Mouse (Mus musculus) heart, adult 2 months (tissue): ENCODE measurements around the gene Smg8. TPM values are rescaled to one million over a fixed set of nuclear protein-coding genes. Genes with fewer than 3 reads are reported as not detected.

Experiments
- DNase-seq, 2 experiments: peaks; one replicate each; pipeline ENCODE4 v3.0.0; 2021
- H3K27ac ChIP-seq: fragments of 200-600 bp; 2 replicates; pipeline ENCODE4 v1.8.1; 2022
- H3K27me3 ChIP-seq: fragments of 200-500 bp; 2 replicates; pipeline ENCODE4 v1.6.1; 2012; ENCODE audit warnings: mild to moderate bottlenecking, low read length, inconsistent platforms, mixed read lengths; ENCODE audit not compliant: control insufficient read depth, insufficient read depth
- H3K36me3 ChIP-seq: fragments of 200-500 bp; 2 replicates; pipeline ENCODE4 v1.6.1; 2012; ENCODE audit warnings: low read length, inconsistent platforms; ENCODE audit not compliant: control insufficient read depth, insufficient read depth
- H3K4me1 ChIP-seq: fragments of 200-500 bp; 2 replicates; pipeline ENCODE4 v1.6.1; 2011; ENCODE audit warnings: low read length; ENCODE audit not compliant: control insufficient read depth, insufficient read depth
- H3K4me3 ChIP-seq: fragments of 200-600 bp; 2 replicates; pipeline ENCODE4 v1.8.1; 2022
- H3K79me2 ChIP-seq: fragments of 200-500 bp; replicated peaks from 2 replicates; pipeline ENCODE4 v1.6.1; 2012; ENCODE audit warnings: mild to moderate bottlenecking, inconsistent platforms, low read length, moderate library complexity, mixed read lengths; ENCODE audit not compliant: control insufficient read depth, insufficient read depth
- H3K9ac ChIP-seq: fragments of 200-500 bp; 2 replicates; pipeline ENCODE4 v1.6.1; 2012; ENCODE audit warnings: low read depth, mild to moderate bottlenecking, control low read depth, inconsistent platforms, low read length, mixed read lengths
- CTCF ChIP-seq: fragments of 200-600 bp; IDR thresholded peaks from 2 replicates; pipeline ENCODE4 v1.8.1; 2022; ENCODE audit warnings: antibody characterized with exemption, mild to moderate bottlenecking, moderate library complexity
- EP300 ChIP-seq: fragments of 200-500 bp; IDR thresholded peaks from 2 replicates; pipeline ENCODE4 v1.6.1; 2011; ENCODE audit warnings: low read depth, low read length, control low read depth; ENCODE audit not compliant: insufficient read depth
- POLR2A ChIP-seq: fragments of 200-500 bp; IDR thresholded peaks from 2 replicates; pipeline ENCODE4 v1.6.1; 2011; ENCODE audit warnings: mild to moderate bottlenecking, low read depth, low read length, control low read depth; ENCODE audit not compliant: insufficient read depth
- WGBS: fragments of 180-500 bp; shearing (Covaris S2); methylation state at CpG from one replicate; pipeline ENCODE4 v1.1.7; 2018; 5-methylcytosine and 5-hydroxymethylcytosine counted together
- intact Hi-C: fragments of 180-260 bp; cut with DNase I; formaldehyde crosslinking; loops from one replicate; pipeline ENCODE4 v1.15.1; 2025
- polyA plus RNA-seq: library from polyadenylated mRNA; depleted of rRNA; stranded (reverse); fragments of >200 nt; gene quantifications from 2 replicates; pipeline ENCODE4 v1.2.3, GENCODE M21; 2012
- total RNA-seq, 2 experiments: library from RNA; stranded (reverse); gene quantifications; 2 replicates each; pipeline ENCODE4 v1.2.3; 2021

Gene Smg8
- total and polyA plus RNA-seq, 3 experiments: 4.8 to 9.2 (median 9.1) TPM

- Histone ChIP-seq H3K79me2 (no peaks in the 10 kb centered on the region; the same call in 1 of the 2 replicates), H3K27ac (peak overlapping the region; percentile 86), H3K27me3 (no peaks in the 10 kb centered on the region), H3K4me1 (peaks cover 7% of the 10 kb centered on the region), H3K36me3 (peaks cover 3% of the 10 kb centered on the region; the same call in 1 of the 2 replicates), H3K9ac (no peak overlapping the region), H3K4me3 (peak overlapping the region; percentile 97)
- WGBS: 42% methylated on average over 2 of the region's 2 CpGs
- intact Hi-C loops: no loop called here
- no peak for DNase-seq
- TF ChIP-seq CTCF: no peak
- TF ChIP-seq EP300: no peak
- TF ChIP-seq POLR2A: no peak
These were observed 568 bp upstream of the Smg8 start for GRCm38 (mm10) chr11:87087142-87087541.

DNA sequence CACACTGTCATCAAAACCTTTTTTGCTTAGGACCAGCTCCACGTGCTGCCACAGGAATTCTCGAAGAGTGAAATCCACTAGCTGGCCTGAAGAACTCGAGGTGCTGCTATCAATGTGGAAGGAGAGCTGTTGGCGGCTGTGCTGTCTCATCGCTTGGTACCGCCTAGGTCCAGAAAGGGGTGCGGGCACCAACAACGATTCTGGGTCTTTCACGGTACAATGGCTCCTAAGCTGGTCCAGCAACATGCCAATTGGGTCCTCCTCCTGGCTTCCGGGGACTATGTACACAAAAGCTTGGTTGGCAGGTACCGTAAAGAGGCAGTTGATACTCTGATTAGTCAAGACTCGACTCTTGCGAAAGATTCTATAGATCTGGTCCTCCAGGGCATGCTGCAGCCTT, 1.1 kb downstream of the Smg8 start:
- WGBS: 87% methylated on average over 13 of the region's 13 CpGs
- Histone ChIP-seq H3K36me3 (peaks cover 3% of the 10 kb centered on the region; the same call in 1 of the 2 replicates), H3K79me2 (no peaks in the 10 kb centered on the region; the same call in none of the 2 replicates), H3K4me1 (peaks cover 7% of the 10 kb centered on the region), H3K27ac (no peak overlapping the region), H3K4me3 (peak overlapping the region; percentile 97), H3K27me3 (no peaks in the 10 kb centered on the region), H3K9ac (no peak overlapping the region)
- intact Hi-C loops: no loop called here
- no peak for TF ChIP-seq CTCF
- TF ChIP-seq POLR2A: no peak
- TF ChIP-seq EP300: no peak
- no peak for DNase-seq

GRCm38 (mm10) chr11:87083712-87084111, 2.9 kb downstream of the Smg8 start:
- no peak overlapping the region for H3K9ac ChIP-seq
- H3K79me2 ChIP-seq: no peaks in the 10 kb centered on the region; the same call in none of the 2 replicates
- intact Hi-C loops: no loop called here
- TF ChIP-seq EP300 (no peak), CTCF (no peak), POLR2A (no peak)
- 49% methylated on average over 1 of the region's 1 CpGs for WGBS
- H3K36me3 ChIP-seq: peaks cover 5% of the 10 kb centered on the region
- no peak overlapping the region for H3K4me3 ChIP-seq
- H3K27ac ChIP-seq: no peak overlapping the region
- peaks cover 7% of the 10 kb centered on the region for H3K4me1 ChIP-seq
- no peak for DNase-seq
- H3K27me3 ChIP-seq: no peaks in the 10 kb centered on the region

DNA sequence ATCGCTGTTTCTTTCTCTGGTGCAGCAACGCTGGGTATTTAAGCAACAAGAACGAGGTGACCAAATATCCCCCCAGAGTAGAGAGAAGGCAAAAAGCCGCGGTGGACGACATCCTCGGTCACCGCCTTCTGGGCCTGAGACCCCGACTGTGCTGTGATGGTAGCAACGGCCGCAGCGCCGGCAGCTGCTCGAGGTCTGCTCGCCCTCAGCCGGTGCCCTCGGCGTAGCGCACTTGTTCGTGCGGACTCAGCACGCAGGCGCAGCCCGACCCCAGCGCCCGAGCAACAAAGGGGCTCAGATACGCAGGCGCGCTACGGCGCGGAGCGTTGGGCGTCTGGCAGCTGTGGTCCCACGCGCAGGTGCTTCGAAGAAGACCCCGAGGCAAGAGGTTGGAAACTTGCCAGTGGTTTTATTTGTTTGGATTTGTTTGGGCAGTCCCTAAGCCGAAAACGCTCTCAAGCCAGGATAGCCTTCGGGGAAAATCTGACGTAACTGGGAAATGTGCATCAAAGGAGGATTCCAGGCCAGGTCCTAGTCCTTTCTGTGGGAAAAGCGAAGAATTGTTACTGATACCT, 12.6 kb downstream of the Smg8 start, which contains the start of gene Gdpd1:
Gdpd1 (minus strand) TSS at position 197 of the 575 bp plus-strand sequence.
- peak within 1 kb of the TSS; percentile 64 for H3K9ac ChIP-seq

DNA sequence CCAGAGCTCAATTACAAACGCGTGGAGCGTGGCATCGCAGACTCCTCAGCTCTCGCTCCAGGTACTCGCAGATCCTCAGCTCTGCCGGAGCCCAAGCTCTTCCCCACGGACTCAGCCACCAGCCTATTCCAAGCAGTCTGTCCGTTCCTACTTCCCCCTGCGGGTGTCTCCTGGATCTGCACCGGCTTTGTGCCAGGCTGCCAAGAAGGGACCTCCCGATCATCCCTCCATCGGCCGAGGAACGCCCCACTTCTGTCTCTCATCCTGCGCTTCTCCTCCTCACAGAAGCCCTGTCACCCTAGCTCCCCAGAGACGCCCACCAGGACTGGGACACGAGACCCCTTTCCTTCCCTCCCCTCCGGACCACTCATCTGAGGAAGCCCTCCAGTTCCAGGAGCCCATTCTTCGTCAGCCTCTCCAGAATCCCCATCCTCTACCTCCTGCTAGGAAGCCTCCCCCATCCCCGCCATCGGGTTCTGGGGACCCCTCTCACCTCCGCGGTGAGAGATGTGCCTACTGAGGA, 13.2 kb downstream of the Smg8 start:
- Histone ChIP-seq H3K36me3 (no peaks in the 10 kb centered on the region; the same call in none of the 2 replicates), H3K27ac (peak overlapping the region; percentile 77), H3K4me3 (peak overlapping the region; percentile 83), H3K27me3 (no peaks in the 10 kb centered on the region), H3K79me2 (0 out of 2 replicates have a peak, but pooled peaks cover 2% of the 10 kb centered on the region), H3K4me1 (no peaks in the 10 kb centered on the region), H3K9ac (peak overlapping the region; percentile 64)
- 2% methylated on average over 24 of the region's 24 CpGs for whole genome bisulfite sequencing
- peak; percentile 68 to 74 for DNase-seq
- intact Hi-C loops: no loop called here
- TF ChIP-seq POLR2A: no peak
- no peak for TF ChIP-seq EP300
- TF ChIP-seq CTCF: peak; percentile 72

More for the DNA sequence above, 12.6 kb downstream of the Smg8 start, which contains the start of gene Gdpd1:
- under 1% methylated on average over 43 of the region's 43 CpGs for WGBS
- intact Hi-C loops: no loop called here
- Histone ChIP-seq H3K27ac (peak within 1 kb of the TSS; percentile 77), H3K27me3 (no peaks in the 10 kb centered on the region), H3K4me1 (no peaks in the 10 kb centered on the region), H3K36me3 (no peaks in the 10 kb centered on the region; the same call in none of the 2 replicates), H3K79me2 (0 out of 2 replicates have a peak, but pooled peaks cover 2% of the 10 kb centered on the region), H3K4me3 (peak within 1 kb of the TSS; percentile 83)
- TF ChIP-seq POLR2A (peak; percentile 85), CTCF (peak; percentile 55), EP300 (no peak)
- peak; percentile 89 to 91 for DNase-seq

- no peak overlapping the region for H3K27ac ChIP-seq
- no peak overlapping the region for H3K4me3 ChIP-seq
- intact Hi-C loops: no loop called here
- TF ChIP-seq POLR2A: no peak
- no peak for TF ChIP-seq CTCF
- no peak for TF ChIP-seq EP300
- DNase-seq: no peak
- H3K36me3 ChIP-seq: no peaks in the 10 kb centered on the region
- H3K9ac ChIP-seq: no peak overlapping the region
- WGBS: 72% methylated on average over 3 of the region's 3 CpGs
- no peaks in the 10 kb centered on the region for H3K79me2 ChIP-seq
- H3K4me1 ChIP-seq: no peaks in the 10 kb centered on the region
- H3K27me3 ChIP-seq: no peaks in the 10 kb centered on the region
These were observed 24.5 kb downstream of the Smg8 start for GRCm38 (mm10) chr11:87062087-87062486.
